Mouse (Mus musculus) hindbrain, embryonic 16.5 days (tissue): ENCODE data around the gene Gm7168. TPM values are rescaled to one million over a fixed set of nuclear protein-coding genes. Genes with fewer than 3 reads are reported as not detected.
A peak's percentile ranks its signal among the peaks of the same experiment; 100 is the strongest.
"Not testable (repeated sequence)": the region's sequence is repeated elsewhere in the genome, so short reads cannot be mapped to it uniquely, and the experiment has no call there.

Source experiments
- ATAC-seq: fragments of 200-750 bp; cut with Nextera tagmentation; 2 replicates; pipeline ENCODE4 v1.8.0; 2017; ENCODE audit warnings: moderate TSS enrichment, moderate library complexity
- H3K27ac ChIP-seq: fragments of 300-500 bp; sonication (generic); 2 replicates; pipeline ENCODE4 v1.5.1; 2014; ENCODE audit warnings: low read depth, mild to moderate bottlenecking, control low read depth, low read length, moderate library complexity
- H3K27me3 ChIP-seq: fragments of 300-500 bp; sonication (generic); replicated peaks from 2 replicates; pipeline ENCODE4 v1.6.1; 2014; ENCODE audit warnings: low read length; ENCODE audit not compliant: control insufficient read depth, insufficient read depth
- H3K36me3 ChIP-seq: fragments of 300-500 bp; sonication (generic); 2 replicates; pipeline ENCODE4 v1.6.1; 2014; ENCODE audit warnings: mild to moderate bottlenecking, low read length, moderate library complexity, mixed read lengths; ENCODE audit not compliant: control insufficient read depth, insufficient read depth
- H3K4me1 ChIP-seq: fragments of 300-500 bp; sonication (generic); 2 replicates; pipeline ENCODE4 v1.6.1; 2014; ENCODE audit warnings: low read depth, low read length; ENCODE audit not compliant: control insufficient read depth, insufficient read depth
- H3K4me2 ChIP-seq: fragments of 300-500 bp; sonication (generic); 2 replicates; pipeline ENCODE4 v1.6.1; 2014; ENCODE audit warnings: mild to moderate bottlenecking, low read length, control low read depth, moderate library complexity
- H3K4me3 ChIP-seq: fragments of 300-500 bp; sonication (generic); 2 replicates; pipeline ENCODE4 v1.5.1; 2014; ENCODE audit warnings: mild to moderate bottlenecking, low read length, control low read depth, moderate library complexity
- H3K9ac ChIP-seq: fragments of 300-500 bp; sonication (generic); 2 replicates; pipeline ENCODE4 v1.6.1; 2014; ENCODE audit warnings: low read depth, mild to moderate bottlenecking, control low read depth, low read length, moderate library complexity
- H3K9me3 ChIP-seq: fragments of 300-500 bp; sonication (generic); 2 replicates; pipeline ENCODE4 v1.6.1; 2014; ENCODE audit warnings: mild to moderate bottlenecking, low read length, moderate library complexity; ENCODE audit not compliant: control insufficient read depth
- WGBS: fragments of 180-500 bp; shearing (Covaris S2); extraction: QIAGEN DNeasy Blood & Tissue Kit; methylation state at CpG from one replicate; pipeline ENCODE4 v1.1.7; 2014; 5-methylcytosine and 5-hydroxymethylcytosine counted together
- polyA plus RNA-seq: library from polyadenylated mRNA; unstranded; fragments of >200 nt; fragmentation: Nextera tagmentation; extraction: Ambion mirVana; gene quantifications from 2 replicates; pipeline ENCODE4 v1.2.1, GENCODE M21; 2015

Gm7168 gene
- not detected in 2 replicates for polyA plus RNA-seq

DNA sequence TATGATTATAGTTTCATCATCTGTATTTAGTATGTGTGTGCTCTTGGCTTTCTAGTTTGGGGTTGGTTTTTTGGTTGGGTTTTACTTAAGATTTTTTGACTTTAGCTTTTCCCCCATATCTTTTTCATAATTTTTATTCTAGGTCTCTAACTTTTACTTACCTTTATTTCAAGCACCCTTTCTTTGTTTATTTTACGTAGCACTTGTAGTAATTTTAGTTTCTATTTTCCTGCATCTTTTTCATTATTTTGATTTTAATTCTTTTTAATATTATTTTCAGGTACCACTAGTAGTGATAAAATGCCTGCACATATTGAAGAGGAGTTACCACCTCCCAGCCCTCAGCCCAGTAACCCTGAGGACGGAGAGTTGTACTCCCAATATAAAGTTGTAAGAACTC, at the start of gene Gm7168:
TSS of gene Gm7168 (plus strand) at position 301 of the 400 bp plus-strand sequence.
- H3K4me3 ChIP-seq, ATAC-seq, H3K36me3 ChIP-seq, H3K27ac ChIP-seq, H3K9me3 ChIP-seq, H3K4me1 ChIP-seq, H3K9ac ChIP-seq, H3K4me2 ChIP-seq, H3K27me3 ChIP-seq: not testable (repeated sequence)
- 100% methylated on average over 1 of the region's 2 CpGs for WGBS

DNA sequence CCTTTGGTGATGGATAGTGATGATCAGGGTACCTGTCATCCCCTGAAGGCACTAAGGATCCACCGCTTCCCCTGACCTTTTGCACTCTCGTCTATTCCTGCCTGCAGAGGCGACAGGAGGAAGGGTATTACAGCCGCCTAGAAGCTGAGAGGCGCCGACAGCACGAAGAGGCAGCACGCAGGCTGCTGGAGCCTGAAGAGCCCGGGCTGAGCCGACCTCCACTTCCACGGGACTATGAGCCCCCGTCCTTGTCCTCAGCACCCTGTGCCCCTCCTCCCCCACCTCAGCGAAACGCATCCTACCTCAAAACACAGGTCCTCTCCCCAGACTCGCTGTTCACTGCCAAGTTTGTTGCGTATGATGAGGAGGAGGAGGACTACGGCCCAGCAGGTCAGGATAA, 49.3 kb upstream of the Gm7168 start:
- H3K4me1 ChIP-seq = no peaks in the 10 kb centered on the region
- H3K36me3 ChIP-seq = peaks cover 26% of the 10 kb centered on the region
- H3K27ac ChIP-seq = no peak overlapping the region
- H3K4me3 ChIP-seq = no peak overlapping the region
- 93% methylated on average over 17 of the region's 17 CpGs for WGBS
- no peak overlapping the region for H3K9ac ChIP-seq
- no peaks in the 10 kb centered on the region for H3K27me3 ChIP-seq
- no peaks in the 10 kb centered on the region for H3K9me3 ChIP-seq
- peak; percentile 56; the same call in 1 of the 2 replicates for ATAC-seq
- no peak overlapping the region for H3K4me2 ChIP-seq

- Histone ChIP-seq H3K36me3 (peaks cover 30% of the 10 kb centered on the region), H3K27ac (no peak overlapping the region), H3K4me2 (no peak overlapping the region), H3K4me1 (no peaks in the 10 kb centered on the region), H3K9me3 (no peaks in the 10 kb centered on the region), H3K9ac (no peak overlapping the region), H3K4me3 (no peak overlapping the region), H3K27me3 (no peaks in the 10 kb centered on the region)
- 94% methylated on average over 7 of the region's 7 CpGs for WGBS
- no peak for ATAC-seq
Observed at GRCm38 (mm10) chr17:13899241-13899640, 48.9 kb upstream of the Gm7168 start.

DNA sequence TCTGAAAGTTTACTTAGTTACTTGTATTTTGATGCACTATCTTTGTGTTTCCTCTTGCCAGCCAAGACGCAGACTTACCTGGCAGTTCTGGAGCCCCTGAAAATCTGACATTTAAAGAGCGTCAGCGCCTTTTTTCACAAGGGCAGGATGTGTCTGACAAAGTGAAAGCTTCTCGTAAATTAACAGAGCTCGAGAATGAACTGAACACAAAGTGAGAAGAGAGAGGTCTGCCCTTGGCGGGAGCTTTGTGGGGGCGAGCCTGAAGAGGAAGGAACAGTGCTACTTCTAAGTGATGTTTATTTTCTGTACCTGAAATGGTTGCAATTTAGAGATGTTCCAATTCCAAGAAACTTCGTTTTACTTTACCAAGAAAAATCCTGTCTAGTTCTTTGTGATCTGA, 44.4 kb upstream of the Gm7168 start:
- no peak overlapping the region for H3K27ac ChIP-seq
- no peaks in the 10 kb centered on the region for H3K4me1 ChIP-seq
- H3K4me2 ChIP-seq = no peak overlapping the region
- ATAC-seq = no peak
- H3K4me3 ChIP-seq = no peak overlapping the region
- H3K27me3 ChIP-seq = no peaks in the 10 kb centered on the region
- H3K9ac ChIP-seq = no peak overlapping the region
- WGBS = 93% methylated on average over 8 of the region's 8 CpGs
- H3K36me3 ChIP-seq = peaks cover 36% of the 10 kb centered on the region
- H3K9me3 ChIP-seq = no peaks in the 10 kb centered on the region

GRCm38 (mm10) chr17:13907082-13907481, 41.1 kb upstream of the Gm7168 start:
- no peak overlapping the region for H3K27ac ChIP-seq
- no peak overlapping the region for H3K4me3 ChIP-seq
- H3K9me3 ChIP-seq = no peaks in the 10 kb centered on the region
- WGBS = 98% methylated on average over 5 of the region's 5 CpGs
- H3K4me2 ChIP-seq = no peak overlapping the region
- no peaks in the 10 kb centered on the region for H3K4me1 ChIP-seq
- H3K36me3 ChIP-seq = peaks cover 24% of the 10 kb centered on the region
- no peaks in the 10 kb centered on the region for H3K27me3 ChIP-seq
- ATAC-seq = no peak
- no peak overlapping the region for H3K9ac ChIP-seq

DNA sequence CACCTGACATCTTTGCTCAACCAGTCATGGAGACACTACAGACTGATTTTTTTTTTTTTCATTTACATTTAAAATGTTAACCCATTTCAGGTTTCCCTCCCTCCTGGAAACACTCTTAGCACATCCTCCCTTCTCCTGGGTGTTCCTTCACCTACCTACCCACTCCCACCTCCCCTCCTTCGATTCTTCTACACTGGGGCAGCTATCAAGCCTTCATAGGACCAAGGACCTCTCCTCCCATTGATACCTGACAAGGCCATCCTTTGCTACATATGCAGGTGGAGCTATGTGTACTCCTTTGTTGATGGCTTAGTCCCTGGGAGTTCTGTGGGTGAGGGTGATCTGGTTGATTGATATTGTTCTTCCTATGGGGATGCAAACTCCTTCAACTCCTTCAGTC, 40.5 kb upstream of the Gm7168 start:
- Histone ChIP-seq H3K4me2 (no peak overlapping the region), H3K4me1 (no peaks in the 10 kb centered on the region), H3K9ac (no peak overlapping the region), H3K36me3 (peaks cover 23% of the 10 kb centered on the region), H3K9me3 (no peaks in the 10 kb centered on the region), H3K27me3 (no peaks in the 10 kb centered on the region), H3K4me3 (no peak overlapping the region), H3K27ac (no peak overlapping the region)
- ATAC-seq = no peak
- 93% methylated on average over 1 of the region's 1 CpGs for WGBS

GRCm38 (mm10) chr17:13913951-13914350, 34.2 kb upstream of the Gm7168 start:
- no peak overlapping the region for H3K9ac ChIP-seq
- H3K27me3 ChIP-seq = no peaks in the 10 kb centered on the region
- H3K36me3 ChIP-seq = no peaks in the 10 kb centered on the region
- H3K27ac ChIP-seq = no peak overlapping the region
- H3K9me3 ChIP-seq = no peaks in the 10 kb centered on the region
- no peak overlapping the region for H3K4me3 ChIP-seq
- ATAC-seq = no peak
- no peak overlapping the region for H3K4me2 ChIP-seq
- 65% methylated on average over 4 of the region's 4 CpGs for WGBS
- no peaks in the 10 kb centered on the region for H3K4me1 ChIP-seq

GRCm38 (mm10) chr17:13914531-13914930, 33.6 kb upstream of the Gm7168 start:
- no peaks in the 10 kb centered on the region for H3K36me3 ChIP-seq
- H3K27me3 ChIP-seq = no peaks in the 10 kb centered on the region
- no peaks in the 10 kb centered on the region for H3K4me1 ChIP-seq
- no peak overlapping the region for H3K4me2 ChIP-seq
- WGBS = 81% methylated on average over 4 of the region's 4 CpGs
- no peak for ATAC-seq
- no peaks in the 10 kb centered on the region for H3K9me3 ChIP-seq
- no peak overlapping the region for H3K4me3 ChIP-seq
- no peak overlapping the region for H3K9ac ChIP-seq
- H3K27ac ChIP-seq = no peak overlapping the region

DNA sequence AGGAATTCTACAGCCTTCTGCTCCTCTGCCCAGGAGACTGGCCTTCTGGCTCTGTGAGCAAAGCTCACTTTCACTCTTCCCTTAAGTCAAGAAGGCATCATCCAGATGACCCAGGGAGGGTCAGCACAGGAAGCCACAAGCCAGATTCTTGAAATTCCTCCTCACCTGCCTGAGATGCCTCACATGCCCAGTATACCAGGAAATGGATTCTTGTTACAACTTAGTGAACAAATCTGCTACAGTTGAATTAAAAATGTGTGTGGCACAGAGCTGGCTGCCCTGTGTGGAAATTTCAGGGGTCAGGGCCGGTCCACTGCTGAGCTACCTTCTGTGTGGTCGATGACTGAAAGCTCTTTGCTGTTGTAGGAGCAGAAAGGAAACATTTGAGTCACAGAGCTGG, 27.4 kb upstream of the Gm7168 start:
- WGBS = 86% methylated on average over 2 of the region's 2 CpGs
- Histone ChIP-seq H3K4me2 (no peak overlapping the region), H3K9me3 (no peaks in the 10 kb centered on the region), H3K4me1 (no peaks in the 10 kb centered on the region), H3K4me3 (no peak overlapping the region), H3K9ac (no peak overlapping the region), H3K27ac (no peak overlapping the region), H3K27me3 (no peaks in the 10 kb centered on the region), H3K36me3 (no peaks in the 10 kb centered on the region)
- ATAC-seq = no peak

- Histone ChIP-seq H3K4me1 (no peaks in the 10 kb centered on the region), H3K4me2 (no peak overlapping the region), H3K27ac (no peak overlapping the region), H3K27me3 (no peaks in the 10 kb centered on the region), H3K9me3 (no peaks in the 10 kb centered on the region), H3K9ac (no peak overlapping the region), H3K36me3 (no peaks in the 10 kb centered on the region), H3K4me3 (no peak overlapping the region)
- WGBS = 57% methylated on average over 2 of the region's 2 CpGs
- ATAC-seq = peak; percentile 80
Observed at GRCm38 (mm10) chr17:13923418-13923817, 24.8 kb upstream of the Gm7168 start.
